In genomic region chr1:95339618-95340017, GRCm38 (mm10) we compare ENCODE assay signal across 19 mouse cellular contexts. TPM values are rescaled to one million over a fixed set of nuclear protein-coding genes. Genes with fewer than 3 reads are reported as not detected.
DNase-seq lines count a peak whose midpoint lies in the region; ATAC-seq and TF ChIP-seq lines count a peak whose summit lies in the region.
"Had no signal": no experiment of that assay in that cellular context is flagged by ENCODE, and none has a peak within 500 bp of the region (broad histone marks: within the 10 kb centered on the region; RNA-seq: fewer than 3 reads in every experiment).

No protein-coding gene starts in this region.

- H3K4me3 ChIP-seq in liver, postnatal 0 days (ENCODE audit: low read depth, low read length): no peak overlapping the region
- no peak overlapping the region for H3K4me3 ChIP-seq in liver, embryonic 11.5 days (ENCODE audit: low read depth, low read length)
- no peak overlapping the region for H3K4me3 ChIP-seq in macrophage (ENCODE audit: inconsistent target)
- H3K4me3 ChIP-seq in neural tube, embryonic 15.5 days (replicated peaks): no peak overlapping the region
- H3K4me3 ChIP-seq in stomach, postnatal 0 days (ENCODE audit: low read depth, low read length): no peak overlapping the region
- H3K4me3 ChIP-seq: forebrain, embryonic 13.5 days; limb, embryonic 13.5 days; neural tube, embryonic 12.5 days; stomach, embryonic 15.5 days had no signal

- no peak for DNase-seq in liver, postnatal 0 days
- DNase-seq in liver, embryonic 11.5 days (ENCODE audit: low spot score): no peak
- DNase-seq in NIH3T3 (ENCODE audit: low read depth): peak; percentile 14
- DNase-seq in stomach, postnatal 0 days (ENCODE audit: low spot score): no peak
- no peak for DNase-seq in thymus, postnatal 0 days (ENCODE audit: low spot score)
- DNase-seq: cerebellum, adult 2 months; cerebellum, postnatal 36 days; heart, postnatal 4 days; lung, postnatal 14 days; thymus, adult 2 months had no signal

- no peaks in the 10 kb centered on the region for H3K79me2 ChIP-seq in macrophage (ENCODE audit: inconsistent target)

- no peaks in the 10 kb centered on the region for H3K27me3 ChIP-seq in liver, postnatal 0 days (ENCODE audit: insufficient read depth, low read length)
- H3K27me3 ChIP-seq in liver, embryonic 11.5 days (replicated peaks; ENCODE audit: control insufficient read depth, insufficient read depth, low read length): no peaks in the 10 kb centered on the region
- no peaks in the 10 kb centered on the region for H3K27me3 ChIP-seq in neural tube, embryonic 15.5 days (replicated peaks)
- H3K27me3 ChIP-seq in stomach, postnatal 0 days (ENCODE audit: control insufficient read depth, insufficient read depth, low read length): no peaks in the 10 kb centered on the region
- H3K27me3 ChIP-seq: forebrain, embryonic 13.5 days; limb, embryonic 13.5 days; neural tube, embryonic 12.5 days; stomach, embryonic 15.5 days had no signal

- no peaks in the 10 kb centered on the region for H3K9me3 ChIP-seq in liver, postnatal 0 days (ENCODE audit: low read length)
- H3K9me3 ChIP-seq in liver, embryonic 11.5 days (ENCODE audit: control insufficient read depth, low read length): no peaks in the 10 kb centered on the region
- H3K9me3 ChIP-seq in neural tube, embryonic 15.5 days (replicated peaks): no peaks in the 10 kb centered on the region
- no peaks in the 10 kb centered on the region for H3K9me3 ChIP-seq in stomach, postnatal 0 days (ENCODE audit: control insufficient read depth, low read length)
- H3K9me3 ChIP-seq: forebrain, embryonic 13.5 days; limb, embryonic 13.5 days; neural tube, embryonic 12.5 days; stomach, embryonic 15.5 days had no signal

- TF ChIP-seq CTCF in liver, postnatal 0 days (IDR thresholded peaks at IDR 0.05; ENCODE audit: low read depth): no peak
- no peak for TF ChIP-seq CTCF in stomach, postnatal 0 days (IDR thresholded peaks at IDR 0.05; ENCODE audit: low read depth)

- no peak overlapping the region for H3K4me2 ChIP-seq in liver, postnatal 0 days (ENCODE audit: low read depth, low read length)
- H3K4me2 ChIP-seq in liver, embryonic 11.5 days: no peak overlapping the region
- no peak overlapping the region for H3K4me2 ChIP-seq in neural tube, embryonic 15.5 days
- H3K4me2 ChIP-seq in stomach, postnatal 0 days (replicated peaks; ENCODE audit: low read depth): no peak overlapping the region
- H3K4me2 ChIP-seq: forebrain, embryonic 13.5 days; limb, embryonic 13.5 days; midbrain, embryonic 11.5 days; neural tube, embryonic 12.5 days; stomach, embryonic 15.5 days had no signal

- peak; percentile 55 for ATAC-seq in liver, postnatal 0 days
- ATAC-seq in liver, embryonic 11.5 days (replicated peaks; ENCODE audit: low FRiP score): no peak
- ATAC-seq in neural tube, embryonic 15.5 days (ENCODE audit: low FRiP score): no peak
- ATAC-seq in stomach, postnatal 0 days (ENCODE audit: low FRiP score, low TSS enrichment): no peak
- ATAC-seq: forebrain, embryonic 13.5 days; hindbrain, embryonic 16.5 days; intestine, postnatal 0 days had no signal

- no peak for TF ChIP-seq EP300 in liver, postnatal 0 days (IDR thresholded peaks at IDR 0.05; ENCODE audit: low read depth)
- no peak for TF ChIP-seq EP300 in stomach, postnatal 0 days (optimal IDR thresholded peaks at IDR 0.05)

- no peak overlapping the region for H3K9ac ChIP-seq in liver, postnatal 0 days (replicated peaks)
- H3K9ac ChIP-seq in liver, embryonic 11.5 days (ENCODE audit: low read depth, low read length): no peak overlapping the region
- H3K9ac ChIP-seq in neural tube, embryonic 15.5 days (replicated peaks): no peak overlapping the region
- no peak overlapping the region for H3K9ac ChIP-seq in stomach, postnatal 0 days (ENCODE audit: low read length)
- H3K9ac ChIP-seq: forebrain, embryonic 13.5 days; limb, embryonic 13.5 days; neural tube, embryonic 12.5 days; stomach, embryonic 15.5 days had no signal

- no peaks in the 10 kb centered on the region for H3K36me3 ChIP-seq in liver, postnatal 0 days (replicated peaks; ENCODE audit: insufficient read depth, low read length)
- H3K36me3 ChIP-seq in liver, embryonic 11.5 days (ENCODE audit: control insufficient read depth, insufficient read depth, low read length): no peaks in the 10 kb centered on the region
- H3K36me3 ChIP-seq in macrophage (ENCODE audit: inconsistent target): 0 out of 2 replicates have a peak, but pooled peaks cover 3% of the 10 kb centered on the region
- H3K36me3 ChIP-seq in neural tube, embryonic 15.5 days: no peaks in the 10 kb centered on the region
- H3K36me3 ChIP-seq in stomach, postnatal 0 days (ENCODE audit: control insufficient read depth, insufficient read depth, low read length): no peaks in the 10 kb centered on the region
- H3K36me3 ChIP-seq: neural tube, embryonic 12.5 days; stomach, embryonic 15.5 days had no signal

- H3K27ac ChIP-seq in liver, postnatal 0 days (ENCODE audit: low read depth): no peak overlapping the region
- H3K27ac ChIP-seq in liver, embryonic 11.5 days (ENCODE audit: low read depth, low read length): no peak overlapping the region
- H3K27ac ChIP-seq in macrophage: peak overlapping the region; percentile 53
- H3K27ac ChIP-seq in neural tube, embryonic 15.5 days (replicated peaks): no peak overlapping the region
- no peak overlapping the region for H3K27ac ChIP-seq in stomach, postnatal 0 days (replicated peaks)
- H3K27ac ChIP-seq: forebrain, embryonic 13.5 days; limb, embryonic 13.5 days; neural tube, embryonic 12.5 days; stomach, embryonic 15.5 days had no signal

- no peaks in the 10 kb centered on the region for H3K4me1 ChIP-seq in liver, postnatal 0 days (ENCODE audit: insufficient read depth)
- no peaks in the 10 kb centered on the region for H3K4me1 ChIP-seq in liver, embryonic 11.5 days (replicated peaks; ENCODE audit: control insufficient read depth, insufficient read depth, low read length)
- H3K4me1 ChIP-seq in neural tube, embryonic 15.5 days: no peaks in the 10 kb centered on the region
- H3K4me1 ChIP-seq in stomach, postnatal 0 days (replicated peaks; ENCODE audit: control insufficient read depth, insufficient read depth): no peaks in the 10 kb centered on the region
- H3K4me1 ChIP-seq: forebrain, embryonic 13.5 days; limb, embryonic 13.5 days; neural tube, embryonic 12.5 days; stomach, embryonic 15.5 days had no signal

RNA-seq across cellular contexts. Expression of gene Fam174a, which starts 26.2 kb away (rescaled TPM):
- 14.5 and 16.0 TPM in 2 replicates for polyA plus RNA-seq in liver, postnatal 0 days (2015; fragmentation: Nextera tagmentation; extraction: Ambion mirVana)
- polyA plus RNA-seq in liver, embryonic 11.5 days (2014; fragmentation: Nextera tagmentation; extraction: Ambion mirVana): 12.8 and 13.6 TPM in 2 replicates
- 10 to 100 TPM in 25 of 26 experiments, 1 to 10 TPM in 1; 7.8 to 28.9 (median 17.4) TPM for total RNA-seq in macrophage (2018; cell fraction: chromatin; rRNA removed)
- total RNA-seq in macrophage (2018; cell fraction: cytosol; rRNA removed): 10 to 100 TPM; 22.0 to 47.3 (median 35.8) TPM
- total RNA-seq in macrophage (2018; cell fraction: nucleus; rRNA removed): 10 to 100 TPM; 13.1 to 33.3 (median 24.2) TPM
- polyA plus RNA-seq in macrophage (2018): 36.5 to 51.3 TPM (median 43.8 TPM) in 3 replicates
- 29.0 and 31.3 TPM in 2 replicates for polyA plus RNA-seq in neural tube, embryonic 15.5 days (2015; fragmentation: Nextera tagmentation; extraction: Ambion mirVana)
- 32.3 and 33.7 TPM in 2 replicates for polyA plus RNA-seq in stomach, postnatal 0 days (2015; fragmentation: Nextera tagmentation; extraction: Ambion mirVana)
- 25.6 and 28.8 TPM in 2 replicates for polyA plus RNA-seq in thymus, postnatal 0 days (2015; fragmentation: Nextera tagmentation; extraction: Ambion mirVana)
